Mouse (Mus musculus) midbrain, postnatal 0 days (tissue): ENCODE measurements around the gene Plau. TPM values are rescaled to one million over a fixed set of nuclear protein-coding genes. Genes with fewer than 3 reads are reported as not detected.

Experiments
- ATAC-seq: fragments of 200-750 bp; cut with Nextera tagmentation; 2 replicates; pipeline ENCODE4 v1.8.0; 2017; ENCODE audit warnings: moderate number of reproducible peaks, mild to moderate bottlenecking, moderate TSS enrichment, moderate library complexity; ENCODE audit not compliant: low FRiP score
- DNase-seq: peaks from one replicate; pipeline ENCODE4 v3.0.0-alpha.2; 2015; ENCODE audit warnings: low spot score
- H3K27ac ChIP-seq: fragments of 300-500 bp; sonication (generic); 2 replicates; pipeline ENCODE4 v1.5.1; 2014; ENCODE audit warnings: low read depth, mild to moderate bottlenecking, low read length, mixed read lengths
- H3K27me3 ChIP-seq: fragments of 300-500 bp; sonication (generic); 2 replicates; pipeline ENCODE4 v1.6.1; 2014; ENCODE audit warnings: low read length, control low read depth, mixed read lengths; ENCODE audit not compliant: insufficient read depth
- H3K36me3 ChIP-seq: fragments of 300-500 bp; sonication (generic); 2 replicates; pipeline ENCODE4 v1.6.1; 2014; ENCODE audit warnings: low read length, control low read depth, mixed read lengths; ENCODE audit not compliant: insufficient read depth
- H3K4me1 ChIP-seq: fragments of 300-500 bp; sonication (generic); 2 replicates; pipeline ENCODE4 v1.6.1; 2014; ENCODE audit warnings: mild to moderate bottlenecking, control low read depth, antibody characterized with exemption, low read length, mixed read lengths; ENCODE audit not compliant: insufficient read depth
- H3K4me2 ChIP-seq: fragments of 300-500 bp; sonication (generic); 2 replicates; pipeline ENCODE4 v1.6.1; 2014; ENCODE audit warnings: low read depth, mild to moderate bottlenecking, low read length, mixed read lengths; ENCODE audit not compliant: poor library complexity, severe bottlenecking
- H3K4me3 ChIP-seq: fragments of 300-500 bp; sonication (generic); 2 replicates; pipeline ENCODE4 v1.5.1; 2014; ENCODE audit warnings: low read depth, mild to moderate bottlenecking, low read length, moderate library complexity
- H3K9ac ChIP-seq: fragments of 300-500 bp; sonication (generic); replicated peaks from 2 replicates; pipeline ENCODE4 v1.6.1; 2014; ENCODE audit warnings: mild to moderate bottlenecking, low read length, moderate library complexity, mixed read lengths; ENCODE audit not compliant: poor library complexity, severe bottlenecking
- H3K9me3 ChIP-seq: fragments of 300-500 bp; sonication (generic); 2 replicates; pipeline ENCODE4 v1.6.1; 2016; ENCODE audit warnings: low read length, control low read depth
- CTCF ChIP-seq: IDR thresholded peaks from 2 replicates; pipeline ENCODE4 v1.5.1; 2016; ENCODE audit warnings: antibody characterized with exemption, mild to moderate bottlenecking
- WGBS: fragments of 180-500 bp; shearing (Covaris S2); extraction: QIAGEN DNeasy Blood & Tissue Kit; methylation state at CpG from one replicate; pipeline ENCODE4 v1.1.7; 2014; 5-methylcytosine and 5-hydroxymethylcytosine counted together
- polyA plus RNA-seq: library from polyadenylated mRNA; unstranded; fragments of >200 nt; fragmentation: Nextera tagmentation; extraction: Ambion mirVana; gene quantifications from 2 replicates; pipeline ENCODE4 v1.2.1, GENCODE M21; 2015
- total RNA-seq: library from RNA; depleted of rRNA; stranded (reverse); fragments of >200 nt; gene quantifications from 2 replicates; pipeline ENCODE4 v1.2.3, GENCODE M21; 2014

Gene Plau
- total and polyA plus RNA-seq, 2 experiments from 2014 or later, result 0.44 to 0.93 TPM

- no peak for ATAC-seq
- Histone ChIP-seq H3K9me3 (peaks cover 2% of the 10 kb centered on the region; the same call in 1 of the 2 replicates), H3K27me3 (no peaks in the 10 kb centered on the region), H3K4me3 (no peak overlapping the region), H3K9ac (no peak overlapping the region), H3K4me1 (no peaks in the 10 kb centered on the region), H3K4me2 (no peak overlapping the region), H3K36me3 (no peaks in the 10 kb centered on the region), H3K27ac (no peak overlapping the region)
- 87% methylated on average over 7 of the region's 7 CpGs for WGBS
- DNase-seq, result no peak
- TF ChIP-seq CTCF, result no peak
Observed at GRCm38 (mm10) chr14:20811779-20812406, 24.6 kb upstream of the Plau start.

DNA sequence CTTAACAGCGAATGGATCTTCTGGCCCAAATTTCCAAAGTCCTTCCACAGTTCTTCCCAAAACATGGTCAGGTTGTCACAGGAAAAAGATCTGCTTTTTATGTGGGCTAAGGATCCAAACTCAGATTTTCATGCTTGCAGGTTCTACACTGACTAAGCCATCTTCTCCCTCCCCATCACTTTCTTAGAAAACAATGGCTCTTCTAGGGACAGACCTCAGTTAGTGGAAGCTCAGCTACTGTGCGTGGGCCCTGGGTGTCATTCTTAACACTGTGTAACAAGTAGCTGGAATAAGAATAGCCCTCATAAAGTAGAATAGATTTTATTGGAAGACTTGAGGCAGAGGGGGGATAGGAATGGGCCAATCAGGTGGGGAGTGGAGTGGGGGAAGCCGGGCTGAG lies 21.0 kb upstream of the Plau start:
- TF ChIP-seq CTCF, result no peak
- Histone ChIP-seq H3K4me3 (no peak overlapping the region), H3K9me3 (peaks cover 4% of the 10 kb centered on the region; the same call in 1 of the 2 replicates), H3K27me3 (no peaks in the 10 kb centered on the region), H3K4me2 (no peak overlapping the region), H3K4me1 (no peaks in the 10 kb centered on the region), H3K36me3 (no peaks in the 10 kb centered on the region), H3K9ac (no peak overlapping the region), H3K27ac (no peak overlapping the region)
- DNase-seq (no peak), ATAC-seq (no peak)
- 90% methylated on average over 3 of the region's 3 CpGs for WGBS

- no peak for DNase-seq
Observed at GRCm38 (mm10) chr14:20824517-20824916, 11.9 kb upstream of the Plau start.

GRCm38 (mm10) chr14:20825516-20825915 lies 10.9 kb upstream of the Plau start:
- Histone ChIP-seq H3K9me3 (no peaks in the 10 kb centered on the region), H3K4me2 (no peak overlapping the region), H3K9ac (no peak overlapping the region), H3K36me3 (no peaks in the 10 kb centered on the region), H3K27ac (no peak overlapping the region), H3K4me3 (no peak overlapping the region), H3K4me1 (no peaks in the 10 kb centered on the region), H3K27me3 (no peaks in the 10 kb centered on the region)
- ATAC-seq (no peak), DNase-seq (no peak)
- no peak for TF ChIP-seq CTCF
- WGBS, result 93% methylated on average over 2 of the region's 2 CpGs

More at GRCm38 (mm10) chr14:20824517-20824916, 11.9 kb upstream of the Plau start:
- no peak for TF ChIP-seq CTCF
- H3K9ac ChIP-seq, result no peak overlapping the region
- ATAC-seq, result no peak
- no peaks in the 10 kb centered on the region for H3K4me1 ChIP-seq
- H3K36me3 ChIP-seq, result no peaks in the 10 kb centered on the region
- H3K4me2 ChIP-seq, result no peak overlapping the region
- H3K27me3 ChIP-seq, result no peaks in the 10 kb centered on the region
- H3K4me3 ChIP-seq, result no peak overlapping the region
- WGBS, result 78% methylated on average over 1 of the region's 1 CpGs
- no peaks in the 10 kb centered on the region for H3K9me3 ChIP-seq
- H3K27ac ChIP-seq, result no peak overlapping the region

DNA sequence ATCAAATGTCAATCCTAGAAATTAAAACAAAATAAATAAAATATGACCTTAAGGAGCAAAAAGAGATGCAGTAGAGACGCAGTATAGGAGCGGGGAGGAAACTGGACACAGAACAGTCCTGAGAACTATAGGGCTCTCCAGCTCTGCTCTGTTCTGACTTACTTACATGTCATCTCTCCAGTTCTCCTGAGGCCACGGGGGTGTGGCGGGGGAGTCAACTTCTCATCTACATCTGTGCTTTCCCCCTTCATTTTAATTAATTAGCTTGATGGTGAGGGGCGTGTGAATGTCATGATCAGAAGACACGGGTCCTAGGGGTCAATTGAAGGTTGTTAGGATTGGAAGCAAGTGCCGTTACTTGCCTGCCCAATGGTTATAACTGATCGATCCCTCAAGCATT lies 9.4 kb upstream of the Plau start:
- 88% methylated on average over 8 of the region's 8 CpGs for WGBS
- ATAC-seq, result no peak
- H3K36me3 ChIP-seq, result no peaks in the 10 kb centered on the region

DNA sequence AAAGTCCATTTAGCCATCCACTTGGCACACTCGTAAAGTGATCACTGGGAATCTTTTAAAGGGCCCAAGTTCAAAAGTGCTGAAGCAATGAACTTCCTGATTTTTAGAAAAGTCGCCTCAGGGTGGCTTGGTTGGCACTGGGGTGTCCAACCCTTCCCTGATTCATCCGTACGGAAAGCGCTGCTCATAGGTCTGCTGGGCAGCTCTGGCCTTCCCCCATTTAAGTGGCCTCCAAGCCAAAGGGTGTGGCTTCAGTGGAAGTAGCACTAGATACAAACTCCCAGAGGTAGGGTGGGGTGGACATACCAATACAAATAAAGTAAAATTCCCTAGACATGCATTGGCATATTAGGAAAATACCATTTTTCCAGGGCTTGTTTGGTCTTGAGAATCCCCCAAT lies 9.0 kb upstream of the Plau start:
- no peak for TF ChIP-seq CTCF
- no peak for ATAC-seq
- H3K4me3 ChIP-seq, result no peak overlapping the region

More for the DNA sequence above, 9.4 kb upstream of the Plau start:
- Histone ChIP-seq H3K9me3 (no peaks in the 10 kb centered on the region), H3K9ac (no peak overlapping the region), H3K4me1 (no peaks in the 10 kb centered on the region), H3K27me3 (no peaks in the 10 kb centered on the region), H3K4me2 (no peak overlapping the region), H3K4me3 (no peak overlapping the region), H3K27ac (no peak overlapping the region)
- no peak for DNase-seq
- TF ChIP-seq CTCF, result no peak

More for the DNA sequence above, 9.0 kb upstream of the Plau start:
- H3K9ac ChIP-seq, result no peak overlapping the region
- H3K9me3 ChIP-seq, result no peaks in the 10 kb centered on the region
- H3K27ac ChIP-seq, result no peak overlapping the region
- DNase-seq, result no peak
- 88% methylated on average over 5 of the region's 5 CpGs for WGBS
- no peaks in the 10 kb centered on the region for H3K27me3 ChIP-seq
- H3K36me3 ChIP-seq, result no peaks in the 10 kb centered on the region
- no peaks in the 10 kb centered on the region for H3K4me1 ChIP-seq
- no peak overlapping the region for H3K4me2 ChIP-seq
